Mouse (Mus musculus): ENCODE measurements around the gene Bmp2k.

GRCm38 (mm10) chr5:96973714-96974113 lies 23.8 kb upstream of the Bmp2k start:
- TF ChIP-seq EP300 (IDR thresholded peaks at IDR 0.05) (no peak), CTCF (IDR thresholded peaks at IDR 0.05) (no peak)

Data from lung, postnatal 0 days (tissue).